Mouse (Mus musculus) liver, postnatal 0 days (tissue): Measurements from ENCODE around the gene Lrrc3c. TPM values are rescaled to one million over a fixed set of nuclear protein-coding genes. Genes with fewer than 3 reads are reported as not detected.
"Not testable (repeated sequence)": the region's sequence is repeated elsewhere in the genome, so short reads cannot be mapped to it uniquely, and the experiment has no call there.

Source experiments
- ATAC-seq: fragments of 200-750 bp; cut with Nextera tagmentation; 2 replicates; pipeline ENCODE4 v1.8.0; 2017; ENCODE audit warnings: mild to moderate bottlenecking, moderate library complexity
- DNase-seq: peaks from one replicate; pipeline ENCODE4 v3.0.0-alpha.2; 2016
- H3K27ac ChIP-seq: fragments of 300-500 bp; sonication (generic); 2 replicates; pipeline ENCODE4 v1.5.1; 2014; ENCODE audit warnings: antibody characterized with exemption, moderate library complexity, mild to moderate bottlenecking, low read depth
- H3K27me3 ChIP-seq: fragments of 300-500 bp; sonication (generic); 2 replicates; pipeline ENCODE4 v1.6.1; 2014; ENCODE audit warnings: low read length, control low read depth, mixed read lengths; ENCODE audit not compliant: insufficient read depth
- H3K36me3 ChIP-seq: fragments of 300-500 bp; sonication (generic); replicated peaks from 2 replicates; pipeline ENCODE4 v1.6.1; 2014; ENCODE audit warnings: mild to moderate bottlenecking, control low read depth, low read length, moderate library complexity, mixed read lengths; ENCODE audit not compliant: insufficient read depth
- H3K4me1 ChIP-seq: fragments of 300-500 bp; sonication (generic); 2 replicates; pipeline ENCODE4 v1.6.1; 2014; ENCODE audit warnings: antibody characterized with exemption, mild to moderate bottlenecking, control low read depth; ENCODE audit not compliant: insufficient read depth
- H3K4me2 ChIP-seq: fragments of 300-500 bp; sonication (generic); 2 replicates; pipeline ENCODE4 v1.6.1; 2014; ENCODE audit warnings: low read depth, mild to moderate bottlenecking, low read length, moderate library complexity, mixed read lengths
- H3K4me3 ChIP-seq: fragments of 300-500 bp; sonication (generic); 2 replicates; pipeline ENCODE4 v1.5.1; 2014; ENCODE audit warnings: low read depth, low read length
- H3K9ac ChIP-seq: fragments of 300-500 bp; sonication (generic); replicated peaks from 2 replicates; pipeline ENCODE4 v1.6.1; 2014; ENCODE audit warnings: mild to moderate bottlenecking, moderate library complexity
- H3K9me3 ChIP-seq: fragments of 300-500 bp; sonication (generic); 2 replicates; pipeline ENCODE4 v1.6.1; 2016; ENCODE audit warnings: mild to moderate bottlenecking, control low read depth, low read length, mixed read lengths
- CTCF ChIP-seq: sonication (generic); IDR thresholded peaks from 2 replicates; pipeline ENCODE4 v1.5.1; 2016; ENCODE audit warnings: antibody characterized with exemption, low read depth
- EP300 ChIP-seq: IDR thresholded peaks from 2 replicates; pipeline ENCODE4 v1.6.1; 2016; ENCODE audit warnings: antibody characterized with exemption, low read depth, mild to moderate bottlenecking
- WGBS: fragments of 180-500 bp; shearing (Covaris S2); extraction: QIAGEN DNeasy Blood & Tissue Kit; methylation state at CpG from one replicate; pipeline ENCODE4 v1.1.7; 2014; ENCODE audit not compliant: insufficient replicate concordance; 5-methylcytosine and 5-hydroxymethylcytosine counted together
- polyA plus RNA-seq: library from polyadenylated mRNA; unstranded; fragments of >200 nt; fragmentation: Nextera tagmentation; extraction: Ambion mirVana; gene quantifications from 2 replicates; pipeline ENCODE4 v1.2.1, GENCODE M21; 2015

Gene Lrrc3c
- polyA plus RNA-seq, 1 experiment from 2014 or later, result not detected

DNA sequence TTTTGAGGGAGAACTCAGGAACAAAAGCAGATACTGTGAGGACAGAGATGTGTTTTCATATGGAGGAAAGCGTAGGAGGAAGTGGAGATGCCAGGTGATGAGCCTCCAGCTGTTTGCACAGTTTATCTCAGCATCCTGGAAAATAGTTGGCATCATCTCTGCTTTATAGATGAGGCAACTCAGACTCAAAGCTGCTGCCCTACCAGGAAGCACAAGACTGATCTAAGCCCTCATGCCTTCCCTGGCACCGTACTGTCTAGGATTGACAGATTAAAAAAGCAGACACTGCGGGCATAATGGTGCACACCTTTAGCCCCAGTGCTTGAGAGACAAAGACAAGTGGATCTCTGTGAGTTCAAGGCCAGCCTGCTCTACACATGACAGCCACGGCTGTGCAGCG, 32.6 kb downstream of the Lrrc3c start:
- ATAC-seq, result no peak

DNA sequence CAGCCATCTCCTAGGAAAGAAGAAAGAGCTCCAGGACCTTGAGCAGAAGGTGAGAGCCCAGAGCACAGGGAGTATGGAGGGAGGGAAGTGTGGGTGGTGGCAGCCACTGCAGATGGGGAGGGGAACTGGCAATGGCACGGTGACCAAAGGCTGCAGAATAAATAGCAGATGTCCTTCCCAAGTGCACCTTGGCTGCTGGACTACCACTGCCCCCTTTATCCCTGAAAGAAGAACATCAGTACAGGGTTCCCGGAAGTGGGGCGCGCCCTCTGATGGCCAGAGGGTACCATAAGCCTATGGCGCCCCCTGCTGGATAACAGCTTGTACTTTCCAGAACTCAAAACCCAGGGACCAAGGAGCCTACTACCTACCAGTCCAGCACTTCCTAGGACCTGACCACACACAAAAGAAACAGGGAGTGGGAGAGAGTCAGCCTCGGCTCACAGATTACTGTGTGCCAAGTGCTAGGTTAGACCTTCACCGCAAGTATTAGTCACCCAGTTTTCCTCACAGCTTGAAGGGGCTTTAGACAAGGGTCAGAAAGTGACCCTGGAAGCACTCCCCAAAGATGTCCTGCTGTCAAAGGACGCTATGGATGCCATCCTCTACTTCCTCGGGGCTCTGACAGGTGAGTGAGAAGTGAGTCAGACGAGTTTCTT, 37.4 kb downstream of the Lrrc3c start:
- not testable (repeated sequence) for H3K4me1 ChIP-seq, H3K9ac ChIP-seq, H3K27ac ChIP-seq, H3K9me3 ChIP-seq, H3K4me3 ChIP-seq, H3K36me3 ChIP-seq, H3K4me2 ChIP-seq, H3K27me3 ChIP-seq
- DNase-seq, result peak; percentile 59
- peak; percentile 31; the same call in 1 of the 2 replicates for ATAC-seq
- WGBS, result 25% methylated on average over 10 of the region's 10 CpGs
- peak; percentile 65 for TF ChIP-seq CTCF

More for the DNA sequence above, 32.6 kb downstream of the Lrrc3c start:
- Histone ChIP-seq H3K9ac (no peak overlapping the region), H3K27ac (no peak overlapping the region), H3K9me3 (no peaks in the 10 kb centered on the region), H3K36me3 (no peaks in the 10 kb centered on the region), H3K4me3 (no peak overlapping the region), H3K4me1 (no peaks in the 10 kb centered on the region), H3K4me2 (no peak overlapping the region), H3K27me3 (no peaks in the 10 kb centered on the region)
- TF ChIP-seq CTCF, result no peak
- no peak for TF ChIP-seq EP300
- WGBS, result 75% methylated on average over 5 of the region's 5 CpGs
- no peak for DNase-seq

DNA sequence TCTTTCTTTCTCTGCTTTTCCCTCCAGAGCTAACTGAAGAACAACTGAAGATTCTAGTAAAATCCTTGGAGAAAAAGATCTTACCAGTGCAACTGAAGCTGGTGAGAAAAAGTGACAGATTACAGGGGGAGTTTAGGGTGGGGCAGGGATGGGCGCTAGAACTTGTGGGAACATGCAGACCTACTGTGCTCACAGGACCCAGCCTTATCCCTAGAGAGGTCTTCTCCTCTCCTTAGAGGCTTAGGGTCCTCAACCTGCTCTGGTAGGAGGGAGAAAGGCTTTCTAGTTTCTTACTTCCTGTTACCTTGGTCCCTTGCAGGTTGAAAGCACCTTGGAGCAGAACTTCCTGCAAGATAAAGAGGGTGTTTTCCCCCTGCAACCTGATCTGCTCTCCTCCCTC, 39.4 kb downstream of the Lrrc3c start:
- Histone ChIP-seq H3K36me3 (no peaks in the 10 kb centered on the region), H3K27me3 (no peaks in the 10 kb centered on the region), H3K9me3 (no peaks in the 10 kb centered on the region), H3K27ac (no peak overlapping the region), H3K9ac (no peak overlapping the region), H3K4me2 (no peak overlapping the region), H3K4me3 (no peak overlapping the region), H3K4me1 (no peaks in the 10 kb centered on the region)
- no peak for ATAC-seq
- 65% methylated on average over 1 of the region's 1 CpGs for WGBS
- DNase-seq, result no peak
- TF ChIP-seq EP300 (no peak), CTCF (no peak)

DNA sequence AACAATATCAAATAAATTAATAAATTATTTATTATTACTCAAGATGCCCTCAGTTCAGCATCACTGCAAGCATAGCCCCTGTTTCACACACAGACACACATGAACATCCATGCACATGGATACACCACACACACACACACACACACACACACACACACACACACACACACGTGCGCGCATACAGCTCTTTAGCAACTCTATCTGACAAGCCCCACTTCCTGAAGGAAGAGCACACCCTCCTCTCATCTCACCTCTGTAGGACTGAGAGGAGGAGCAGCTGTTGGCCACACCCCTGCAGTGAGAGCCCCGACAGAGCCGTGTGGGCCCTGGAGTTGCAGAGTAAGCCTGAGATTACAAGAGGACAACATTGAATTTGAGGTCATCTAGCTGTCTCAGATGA, 42.0 kb downstream of the Lrrc3c start:
- Histone ChIP-seq H3K27me3 (no peaks in the 10 kb centered on the region), H3K36me3 (no peaks in the 10 kb centered on the region), H3K4me2 (no peak overlapping the region), H3K9ac (no peak overlapping the region), H3K4me1 (no peaks in the 10 kb centered on the region), H3K27ac (no peak overlapping the region), H3K4me3 (no peak overlapping the region), H3K9me3 (no peaks in the 10 kb centered on the region)
- TF ChIP-seq EP300, result no peak
- no peak for TF ChIP-seq CTCF
- no peak for DNase-seq
- no peak for ATAC-seq
- WGBS, result 39% methylated on average over 5 of the region's 5 CpGs

DNA sequence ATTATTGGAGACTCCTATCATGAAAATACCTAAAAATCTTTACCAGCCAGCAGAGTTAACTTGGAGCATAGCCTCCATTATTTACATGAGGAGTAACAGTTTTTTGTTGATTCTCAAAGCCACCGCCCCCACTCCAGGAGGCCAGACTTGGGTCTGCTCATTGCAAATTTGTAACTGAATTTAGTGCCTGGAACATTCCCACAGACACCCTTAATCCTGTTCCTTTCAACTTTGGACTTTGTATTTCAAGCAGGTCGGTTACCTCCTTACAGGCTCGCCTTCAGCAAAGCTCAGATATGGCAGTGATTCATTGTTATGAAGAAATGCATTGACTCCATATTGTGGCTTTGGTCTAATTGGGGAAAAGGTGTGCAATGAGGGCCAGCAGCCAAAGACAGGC, 46.7 kb downstream of the Lrrc3c start:
- no peak for ATAC-seq

DNA sequence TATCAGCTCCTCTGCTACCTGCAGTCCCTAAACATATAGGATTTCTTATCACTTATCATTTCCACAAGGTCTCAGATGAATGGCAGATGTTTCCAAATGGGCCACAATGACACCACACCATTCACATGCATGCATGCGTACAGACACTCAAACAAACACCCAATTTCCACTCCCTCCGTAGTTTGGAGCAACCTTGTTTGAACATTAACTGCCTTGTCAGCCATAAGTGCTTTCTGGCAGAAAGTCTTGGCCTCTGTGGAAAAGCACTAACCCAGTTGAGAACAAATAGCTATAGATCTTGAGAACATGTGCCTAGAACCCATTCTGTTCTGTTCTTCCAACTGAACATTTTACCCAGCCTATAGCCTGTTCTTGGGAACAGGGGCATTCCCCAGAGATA, 47.9 kb downstream of the Lrrc3c start:
- Histone ChIP-seq H3K4me2 (no peak overlapping the region), H3K4me1 (no peaks in the 10 kb centered on the region), H3K4me3 (no peak overlapping the region), H3K27ac (no peak overlapping the region), H3K9me3 (no peaks in the 10 kb centered on the region), H3K27me3 (peaks cover 3% of the 10 kb centered on the region; the same call in 1 of the 2 replicates), H3K36me3 (no peaks in the 10 kb centered on the region), H3K9ac (no peak overlapping the region)
- 46% methylated on average over 2 of the region's 2 CpGs for WGBS
- no peak for DNase-seq
- no peak for ATAC-seq
- no peak for TF ChIP-seq EP300
- TF ChIP-seq CTCF, result no peak

More for the DNA sequence above, 46.7 kb downstream of the Lrrc3c start:
- no peak for DNase-seq
- TF ChIP-seq CTCF (no peak), EP300 (no peak)
- Histone ChIP-seq H3K9me3 (no peaks in the 10 kb centered on the region), H3K27ac (no peak overlapping the region), H3K36me3 (no peaks in the 10 kb centered on the region), H3K9ac (no peak overlapping the region), H3K4me2 (no peak overlapping the region), H3K27me3 (no peaks in the 10 kb centered on the region), H3K4me3 (no peak overlapping the region), H3K4me1 (no peaks in the 10 kb centered on the region)
- WGBS, result 73% methylated on average over 3 of the region's 3 CpGs

DNA sequence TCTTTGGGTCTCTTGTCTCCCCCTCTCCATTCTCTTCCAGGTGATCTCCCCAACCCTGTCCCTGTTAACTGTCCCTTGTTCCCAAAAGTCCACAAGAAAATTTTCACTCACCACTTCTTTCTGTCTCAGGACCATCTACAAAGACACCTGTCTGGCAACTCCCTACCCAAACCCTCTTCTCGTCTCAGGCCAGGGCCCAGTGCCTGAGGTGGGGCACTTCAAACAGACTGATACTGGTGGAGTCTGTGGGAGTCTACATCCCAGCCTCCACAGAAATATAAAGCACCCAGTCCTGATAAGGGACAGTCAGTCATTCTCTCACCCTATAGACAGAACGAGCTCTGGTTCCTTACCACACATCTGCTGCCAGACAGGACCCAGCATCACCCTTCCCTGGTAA, 48.4 kb downstream of the Lrrc3c start, which contains the start of gene Gsdma2:
Gsdma2 (plus strand) TSS at position 301 of the 400 bp plus-strand sequence.
- DNase-seq, result no peak
- Histone ChIP-seq H3K9me3 (no peaks in the 10 kb centered on the region), H3K4me1 (no peaks in the 10 kb centered on the region), H3K4me2 (no peak within 1 kb of the TSS), H3K9ac (no peak within 1 kb of the TSS), H3K36me3 (no peaks in the 10 kb centered on the region), H3K27ac (no peak within 1 kb of the TSS), H3K4me3 (no peak within 1 kb of the TSS), H3K27me3 (peaks cover 3% of the 10 kb centered on the region; the same call in 1 of the 2 replicates)
- TF ChIP-seq EP300 (no peak), CTCF (no peak)
- 39% methylated on average over 2 of the region's 2 CpGs for WGBS
- ATAC-seq, result no peak

Other genes starting within 250 kb of the Lrrc3c start
- 5.4 and 6.6 TPM in 2 replicates for gene Ppp1r1b, start 249.9 kb upstream of the Lrrc3c start, polyA plus RNA-seq
- 14.5 and 15.4 TPM in 2 replicates for gene Stard3, start 239.9 kb upstream of the Lrrc3c start, polyA plus RNA-seq
- 0.26 and 6.0 TPM in 2 replicates for gene Tcap, start 214.5 kb upstream of the Lrrc3c start, polyA plus RNA-seq
- not detected in 2 replicates for gene Pnmt, start 211.8 kb upstream of the Lrrc3c start, polyA plus RNA-seq
- 2.5 and 3.0 TPM in 2 replicates for gene Pgap3, start 197.8 kb upstream of the Lrrc3c start, polyA plus RNA-seq
- gene Erbb2, start 185.8 kb upstream of the Lrrc3c start, polyA plus RNA-seq, result 1.0 and 1.2 TPM in 2 replicates
- 83.8 and 89.4 TPM in 2 replicates for gene Mien1, start 159.3 kb upstream of the Lrrc3c start, polyA plus RNA-seq
- gene Grb7, start 151.9 kb upstream of the Lrrc3c start, polyA plus RNA-seq, result 31.4 and 37.2 TPM in 2 replicates
- 1.2 and 1.3 TPM in 2 replicates for gene Ikzf3, start 52.3 kb upstream of the Lrrc3c start, polyA plus RNA-seq
- 0.65 and 1.1 TPM in 2 replicates for gene Zpbp2, start 47.2 kb upstream of the Lrrc3c start, polyA plus RNA-seq
- 39.3 and 42.0 TPM in 2 replicates for gene Ormdl3, start 10.9 kb upstream of the Lrrc3c start, polyA plus RNA-seq
- 0.33 and 0.39 TPM in 2 replicates for gene Gm12355, start 27.4 kb downstream of the Lrrc3c start, polyA plus RNA-seq
- not detected in 2 replicates for gene Gsdma3, start 28.1 kb downstream of the Lrrc3c start, polyA plus RNA-seq
- gene Gsdma2, start 48.5 kb downstream of the Lrrc3c start, polyA plus RNA-seq, result not detected in 2 replicates
- not detected in 2 replicates for gene Gsdma, start 66.1 kb downstream of the Lrrc3c start, polyA plus RNA-seq
- 67.5 and 71.0 TPM in 2 replicates for gene Psmd3, start 84.3 kb downstream of the Lrrc3c start, polyA plus RNA-seq
- gene Csf3, start 103.0 kb downstream of the Lrrc3c start, polyA plus RNA-seq, result not detected in 2 replicates
- gene Med24, start 131.1 kb downstream of the Lrrc3c start, polyA plus RNA-seq, result 10.5 and 10.9 TPM in 2 replicates
- gene Thra, start 142.3 kb downstream of the Lrrc3c start, polyA plus RNA-seq, result 5.1 and 6.1 TPM in 2 replicates
- 2.0 and 4.2 TPM in 2 replicates for gene Nr1d1, start 177.0 kb downstream of the Lrrc3c start, polyA plus RNA-seq
- 5.4 and 6.5 TPM in 2 replicates for gene Msl1, start 197.2 kb downstream of the Lrrc3c start, polyA plus RNA-seq
- 6.7 and 7.0 TPM in 2 replicates for gene Casc3, start 206.6 kb downstream of the Lrrc3c start, polyA plus RNA-seq
- gene Rapgefl1, start 238.5 kb downstream of the Lrrc3c start, polyA plus RNA-seq, result 0.11 and 0.21 TPM in 2 replicates